Mouse (Mus musculus): ENCODE measurements around the gene Tesc.

The Tesc gene

DNA sequence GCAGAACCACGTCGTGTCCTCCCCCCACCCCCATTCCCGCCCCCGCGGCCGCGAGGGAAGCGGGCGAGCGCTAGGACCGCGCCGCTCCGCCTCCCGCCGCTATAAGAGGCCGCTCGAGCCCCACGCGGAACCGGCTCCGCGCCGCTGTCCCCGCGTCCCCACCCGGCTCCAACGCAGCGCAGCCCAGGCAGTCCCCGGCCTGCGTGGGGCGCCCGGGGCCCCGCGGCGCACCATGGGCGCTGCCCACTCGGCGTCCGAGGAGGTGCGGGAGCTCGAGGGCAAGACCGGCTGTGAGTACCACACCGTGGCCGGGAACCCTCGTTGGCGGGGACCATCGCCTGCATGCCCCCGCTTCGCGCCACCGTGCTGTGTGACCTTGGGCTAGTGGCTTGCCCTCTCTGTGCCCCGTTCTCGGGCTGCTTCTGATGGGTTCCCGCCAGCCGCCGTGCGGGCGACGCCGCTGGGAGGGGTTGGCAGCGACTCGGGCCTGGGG lies at the start of gene Tesc:
Tesc (plus strand) TSS at position 46 of the 493 bp plus-strand sequence.
- peak; percentile 56 for DNase-seq (ENCODE audit: low spot score)

DNA sequence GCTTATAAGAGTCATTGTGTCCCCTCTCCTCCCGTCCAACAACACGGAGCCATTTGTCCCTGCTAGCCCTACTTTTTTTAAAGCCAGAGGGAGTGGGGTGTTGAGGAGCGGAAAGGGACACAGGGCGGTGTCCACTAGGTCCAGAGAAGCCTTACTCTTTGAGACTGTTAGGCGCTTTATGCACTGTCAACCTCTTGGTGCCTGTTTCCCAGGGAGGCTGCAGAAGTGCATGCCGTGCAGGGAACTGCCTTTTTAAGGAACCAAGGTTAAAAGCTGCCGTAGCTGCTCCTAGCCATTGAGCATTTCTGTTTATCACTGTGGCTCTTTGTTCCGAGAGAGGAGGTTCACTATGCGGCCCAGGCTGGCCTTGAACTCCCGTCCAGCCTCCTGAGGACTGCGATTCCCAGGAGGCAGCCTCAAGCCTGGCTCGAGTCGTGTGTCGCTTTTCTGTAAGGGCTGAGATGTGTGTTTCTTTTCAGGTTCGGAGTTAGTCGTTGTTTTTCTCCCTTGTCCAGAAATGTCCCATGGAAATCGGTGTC lies 49.3 kb upstream of the Tesc start:
- no peak for DNase-seq (ENCODE audit: low spot score)

DNA sequence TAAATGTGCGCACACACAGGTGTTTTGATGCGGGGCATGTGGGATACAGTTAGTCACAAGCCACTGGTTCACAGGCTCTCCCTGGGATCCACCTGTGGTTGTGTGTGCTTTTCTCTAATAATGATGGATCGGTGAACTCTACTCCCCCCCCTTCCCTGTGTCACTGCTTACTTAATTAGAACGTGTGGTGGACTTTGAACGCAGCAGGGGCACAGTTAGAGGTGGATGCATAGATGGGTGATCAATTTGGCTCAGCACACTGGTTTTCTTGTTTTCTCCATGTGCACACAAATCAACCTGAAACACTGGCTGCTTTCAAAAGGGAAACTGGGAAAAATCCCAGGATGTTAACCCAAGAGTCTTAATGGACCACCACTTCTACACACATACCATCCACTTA lies 48.5 kb upstream of the Tesc start:
- no peak for DNase-seq (ENCODE audit: low spot score)

DNA sequence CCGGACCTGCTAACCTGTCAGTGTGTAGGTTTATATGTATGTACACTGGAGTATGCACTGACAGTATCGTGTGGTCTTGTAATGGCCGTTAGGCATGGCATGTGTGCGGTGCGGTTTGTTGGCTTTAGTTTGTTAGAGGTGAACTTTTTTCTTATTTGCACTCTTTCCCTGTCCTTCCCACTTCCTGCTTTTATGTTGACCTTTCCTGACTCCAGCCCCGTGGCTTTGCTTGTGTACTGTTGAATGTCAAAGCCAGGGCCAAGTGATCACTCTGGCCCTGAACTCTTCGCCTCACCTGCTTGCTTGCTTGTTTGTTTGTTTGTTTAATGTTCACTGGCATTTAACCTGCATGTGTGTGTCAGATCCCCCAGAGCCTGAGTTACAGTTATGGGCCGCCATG lies 46.6 kb upstream of the Tesc start:
- DNase-seq (ENCODE audit: low spot score): no peak

DNA sequence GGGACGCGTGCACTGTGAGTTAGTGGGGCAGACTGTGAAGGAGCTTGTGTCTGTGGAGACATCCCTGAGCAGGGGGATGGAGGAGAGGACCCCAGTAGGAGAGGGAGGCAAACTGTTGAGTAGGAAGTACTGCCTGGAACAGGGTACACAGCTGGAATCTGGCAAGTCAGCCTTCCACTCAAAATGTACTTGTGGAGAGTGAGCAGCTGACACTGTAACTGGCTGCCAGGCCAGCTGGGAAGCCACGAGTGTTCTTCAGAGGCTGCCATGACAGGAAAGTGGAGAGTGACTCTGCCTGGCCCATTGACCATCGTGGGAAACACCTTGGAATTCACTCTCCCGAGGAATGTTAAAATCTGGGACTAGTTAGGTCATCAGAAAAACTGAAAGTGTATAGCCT lies 45.6 kb upstream of the Tesc start:
- no peak for DNase-seq (ENCODE audit: low spot score)

DNA sequence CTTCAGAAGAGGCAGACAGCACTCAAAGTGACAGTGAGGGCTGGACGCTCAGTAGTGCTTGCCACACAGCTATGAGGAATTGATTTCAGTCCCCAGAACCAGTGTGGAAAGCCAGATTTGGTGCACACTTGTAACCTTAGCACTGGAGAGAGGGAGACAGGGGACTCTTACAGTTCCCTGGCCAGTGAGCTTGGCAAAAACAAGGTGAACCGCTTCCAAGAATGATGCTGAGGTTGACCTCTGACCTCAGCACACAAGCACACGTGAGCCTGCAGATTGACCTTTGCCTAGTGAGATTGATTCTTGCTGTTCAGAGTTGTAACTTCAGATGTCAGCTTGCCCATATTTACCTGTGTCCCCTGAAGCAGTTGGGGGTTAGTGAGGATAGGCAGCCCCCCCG lies 41.2 kb upstream of the Tesc start:
- DNase-seq (ENCODE audit: low spot score): no peak

DNA sequence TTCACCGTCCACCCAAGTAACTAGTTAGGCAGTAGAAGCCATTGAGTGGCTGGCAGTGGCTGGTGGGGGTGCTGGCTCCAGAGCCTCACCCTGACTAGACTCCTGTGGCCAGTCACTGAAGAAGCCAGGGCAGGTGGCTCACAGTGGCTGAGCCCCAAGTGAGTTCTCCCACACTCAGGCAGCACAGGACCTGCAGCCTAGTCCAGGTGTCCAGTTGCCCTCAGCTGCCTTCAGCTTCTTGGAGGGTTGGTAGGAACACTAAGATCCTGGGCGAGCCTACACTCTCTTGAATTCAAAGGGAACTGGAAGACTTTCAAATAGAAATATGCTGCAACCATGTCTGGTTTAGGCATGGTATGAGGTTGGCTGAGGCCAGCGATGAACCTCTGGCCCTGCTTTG lies 39.7 kb upstream of the Tesc start:
- DNase-seq (ENCODE audit: low spot score): no peak

DNA sequence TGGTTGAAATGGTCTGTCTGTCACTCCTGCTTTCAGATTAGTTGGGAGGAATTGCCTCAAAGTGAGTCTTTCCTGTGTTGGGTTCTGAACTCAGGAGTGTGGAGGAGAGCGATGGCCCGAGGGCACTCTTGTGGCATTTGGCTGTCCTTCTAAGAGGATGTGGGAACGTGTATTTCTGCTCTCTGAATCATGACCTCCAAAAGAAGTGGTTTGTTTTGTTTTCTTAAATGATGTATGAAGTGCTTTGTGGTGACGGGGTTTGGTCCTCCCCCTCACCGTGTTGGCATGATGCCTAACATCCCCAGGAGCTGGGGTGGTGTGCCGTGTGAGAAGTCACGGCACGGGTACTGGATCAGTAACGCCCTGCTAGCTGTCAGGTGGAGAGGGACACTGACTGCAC lies 39.2 kb upstream of the Tesc start:
- peak; percentile 59 for DNase-seq (ENCODE audit: low spot score)

DNA sequence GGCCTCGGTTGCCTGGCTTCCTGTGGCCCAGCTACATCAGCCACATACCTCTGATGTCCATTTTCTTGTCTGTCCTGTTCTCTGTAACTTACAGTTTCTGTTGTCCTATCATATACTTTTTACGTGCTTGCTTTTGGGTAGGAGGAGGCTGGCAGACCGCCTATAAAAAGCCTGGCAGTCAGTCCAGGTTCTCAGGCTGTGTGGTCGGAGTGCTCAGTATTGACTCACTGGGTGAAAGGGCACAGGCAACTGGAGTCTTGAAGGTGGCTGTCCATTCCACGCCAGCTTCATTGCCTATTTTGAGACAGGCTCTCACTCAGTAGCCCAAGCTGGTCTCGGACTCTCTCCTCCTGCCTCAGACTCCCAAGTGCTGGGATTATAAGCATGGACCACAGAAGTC lies 37.8 kb upstream of the Tesc start:
- no peak for DNase-seq (ENCODE audit: low spot score)

DNA sequence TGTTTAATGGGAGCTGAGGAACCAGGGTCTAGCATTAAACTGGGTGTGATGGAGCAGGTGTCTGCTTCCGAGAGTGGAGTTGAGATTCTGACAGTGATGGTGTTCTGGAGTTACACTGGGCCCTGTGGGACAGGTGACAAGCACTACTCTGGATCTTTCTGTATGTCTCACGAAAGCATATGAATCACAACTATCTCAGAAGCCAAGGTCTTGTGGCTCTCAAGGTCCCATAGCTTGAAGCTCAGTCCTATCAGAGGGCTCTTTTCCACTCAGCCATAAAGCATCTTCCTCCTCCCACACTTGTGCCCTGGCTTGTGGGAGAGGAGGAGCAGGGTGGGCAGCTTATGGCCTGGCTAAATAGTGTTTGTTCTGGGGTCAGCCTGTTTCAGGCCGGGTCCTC lies 36.6 kb upstream of the Tesc start:
- DNase-seq (ENCODE audit: low spot score): no peak

DNA sequence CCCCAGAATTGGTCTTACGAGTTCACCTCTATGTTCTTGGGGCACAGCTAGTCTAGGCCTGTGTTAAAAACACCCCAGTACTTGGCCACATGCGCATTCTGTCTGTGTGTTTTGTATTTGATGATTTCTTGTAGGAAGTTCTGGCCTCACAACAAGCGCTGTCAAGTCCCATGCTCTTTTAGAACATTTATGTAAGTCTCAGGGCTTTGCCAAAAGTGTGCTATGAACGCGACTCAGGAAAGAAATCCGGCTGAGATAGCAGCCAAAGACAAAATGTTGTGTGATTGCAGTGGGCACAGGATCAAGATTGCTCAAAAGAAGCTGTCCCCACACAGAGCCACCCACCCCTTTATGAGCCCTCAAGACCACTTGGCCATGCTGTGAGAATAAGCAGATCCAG lies 34.0 kb upstream of the Tesc start:
- no peak for DNase-seq (ENCODE audit: low spot score)

DNA sequence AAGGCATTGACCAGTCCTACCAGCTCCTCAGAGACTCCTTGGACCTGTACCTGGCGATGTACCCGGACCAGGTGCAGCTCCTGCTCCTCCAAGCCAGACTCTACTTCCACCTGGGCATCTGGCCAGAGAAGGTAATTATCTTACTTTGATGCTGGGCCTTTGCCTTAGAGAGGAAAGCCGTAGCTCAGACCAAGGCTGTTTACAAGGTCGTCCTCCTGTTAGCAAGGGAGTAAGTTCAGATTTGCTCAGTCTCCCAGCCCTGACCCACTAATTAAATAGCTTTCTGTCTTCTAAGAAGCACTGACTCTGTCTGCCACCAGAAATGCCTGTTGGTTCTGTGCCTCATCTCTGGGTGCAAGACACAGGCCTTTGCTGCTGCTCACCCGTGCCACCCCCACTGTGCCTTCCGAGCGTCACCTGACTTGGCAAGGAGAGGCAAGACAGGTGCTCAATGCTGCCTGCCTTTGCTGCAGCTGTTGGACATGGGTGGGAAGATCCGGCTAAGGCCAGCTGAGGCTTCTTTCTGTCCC lies 32.1 kb upstream of the Tesc start:
- DNase-seq (ENCODE audit: low spot score): no peak

DNA sequence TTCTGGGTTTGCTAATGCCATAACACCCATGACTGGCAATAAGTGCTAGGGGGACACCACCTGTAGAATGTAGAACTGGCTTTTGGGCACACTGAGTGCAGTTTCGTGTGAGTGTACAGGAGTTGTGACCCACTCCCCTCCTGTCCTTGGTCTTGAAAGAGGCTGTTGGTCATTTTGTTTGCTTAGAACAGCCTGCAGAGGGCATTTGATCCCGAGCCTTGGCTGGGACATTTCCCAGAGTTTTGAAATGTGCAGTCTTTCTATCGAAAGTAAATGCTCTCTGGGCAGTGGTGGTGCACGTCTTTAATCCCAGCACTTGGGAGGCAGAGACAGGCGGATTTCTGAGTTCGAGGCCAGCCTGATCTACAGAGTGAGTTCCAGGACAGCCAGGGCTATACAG lies 31.6 kb upstream of the Tesc start:
- DNase-seq (ENCODE audit: low spot score): no peak

DNA sequence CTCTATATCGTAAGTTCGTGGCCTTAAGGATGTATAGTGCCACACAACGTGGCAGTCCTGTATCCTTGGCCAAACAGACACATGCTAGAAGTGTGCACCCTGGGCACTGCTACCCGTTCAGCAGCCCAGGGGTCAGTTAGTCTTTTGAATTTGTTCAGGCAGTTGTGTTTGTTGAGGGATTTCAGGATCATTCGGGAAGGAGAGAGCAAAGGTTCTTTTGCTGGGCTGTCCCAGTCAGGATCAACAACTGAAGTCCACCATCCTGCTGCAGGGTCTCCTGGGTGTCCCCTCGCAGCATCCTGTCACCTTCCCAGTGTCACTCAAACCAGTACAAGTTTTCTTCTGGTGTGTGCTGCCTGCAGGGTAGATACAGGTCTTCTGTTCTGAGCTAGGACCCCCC lies 31.0 kb upstream of the Tesc start:
- no peak for DNase-seq (ENCODE audit: low spot score)

DNA sequence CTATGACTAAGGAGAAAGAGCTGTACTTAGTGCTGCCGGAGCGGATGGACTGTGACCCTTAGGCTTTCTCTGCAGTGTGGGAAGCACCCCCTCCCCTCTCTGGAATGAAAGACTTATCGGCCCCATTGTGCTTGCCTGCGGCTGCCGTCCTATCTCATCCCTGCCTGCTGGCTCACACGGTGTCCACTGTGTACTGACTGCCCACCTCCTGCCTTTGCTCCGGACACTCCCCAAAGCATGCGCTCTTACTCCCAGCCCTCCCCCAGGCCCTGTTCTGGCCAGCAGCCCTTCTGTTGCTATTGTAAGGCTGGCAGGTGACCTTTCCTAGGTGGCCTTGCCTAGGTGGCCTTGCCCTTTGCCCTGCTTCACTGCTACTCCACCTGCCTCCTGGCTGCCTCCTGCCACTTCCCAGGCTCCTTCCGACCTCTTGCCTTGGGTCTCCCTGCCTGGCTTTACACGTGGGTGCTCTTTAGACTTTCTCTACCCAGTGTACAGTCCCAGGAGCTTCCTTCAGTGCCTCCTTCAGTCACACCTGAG lies 30.0 kb upstream of the Tesc start:
- peak; percentile 65 for DNase-seq (ENCODE audit: low spot score)

DNA sequence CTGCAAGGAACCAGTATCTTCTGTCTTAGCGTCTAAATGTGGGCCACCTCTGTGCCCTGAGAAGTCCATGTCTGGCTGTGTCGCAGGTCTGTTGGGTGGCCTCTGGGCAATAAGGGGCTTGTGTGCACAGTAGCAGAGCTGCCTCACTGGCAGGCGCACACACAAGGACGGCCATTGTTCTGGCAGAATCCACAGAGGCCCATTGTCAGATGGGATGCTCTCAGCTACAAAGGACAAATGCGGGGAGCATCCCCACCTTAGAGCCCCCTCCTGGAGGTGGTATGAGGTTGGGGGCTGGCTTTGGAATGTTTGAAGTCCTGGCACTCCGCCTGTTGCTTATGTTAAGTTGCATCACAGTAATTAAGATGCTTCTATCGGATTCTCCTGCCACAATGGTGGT lies 28.5 kb upstream of the Tesc start:
- no peak for DNase-seq (ENCODE audit: low spot score)

DNA sequence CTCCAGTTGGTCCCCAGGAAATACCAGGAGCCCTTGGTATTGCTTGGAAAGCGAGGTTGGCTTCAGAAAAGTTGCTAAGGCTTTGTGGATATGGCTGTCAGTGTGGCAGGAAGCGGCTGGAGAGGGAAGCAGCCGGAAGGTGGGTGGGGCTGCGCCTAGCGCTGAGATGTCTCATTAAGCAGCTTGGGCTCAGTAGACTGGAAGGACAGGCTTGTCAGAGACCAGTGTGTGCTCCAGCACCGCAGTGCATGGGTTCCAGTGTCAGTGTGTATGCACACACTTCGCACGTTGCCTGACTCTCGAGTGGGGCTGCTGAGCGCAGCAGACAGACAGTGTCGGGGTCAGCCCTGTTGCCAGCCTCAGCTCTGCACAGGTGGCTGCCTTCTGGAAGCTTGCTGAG lies 28.0 kb upstream of the Tesc start:
- DNase-seq (ENCODE audit: low spot score): no peak

DNA sequence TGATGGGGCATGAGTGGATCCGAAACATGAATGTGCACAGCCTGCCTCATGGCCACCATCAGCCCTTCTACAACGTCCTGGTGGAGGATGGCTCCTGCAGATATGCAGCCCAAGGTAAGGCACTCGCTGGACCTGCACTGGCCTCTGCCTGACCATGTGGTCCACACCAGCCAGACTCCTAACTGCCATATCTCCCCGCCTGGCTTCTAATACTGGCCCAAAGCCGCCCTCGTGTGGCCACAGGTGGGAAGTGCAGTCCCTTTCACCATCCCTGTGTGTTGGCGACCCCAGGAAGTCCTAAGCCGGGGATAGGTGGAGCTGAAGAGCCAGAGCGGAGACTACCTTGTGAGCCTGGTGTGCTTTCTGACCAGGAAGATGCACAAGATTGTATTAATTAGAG lies 25.5 kb upstream of the Tesc start:
- DNase-seq (ENCODE audit: low spot score): peak; percentile 86

DNA sequence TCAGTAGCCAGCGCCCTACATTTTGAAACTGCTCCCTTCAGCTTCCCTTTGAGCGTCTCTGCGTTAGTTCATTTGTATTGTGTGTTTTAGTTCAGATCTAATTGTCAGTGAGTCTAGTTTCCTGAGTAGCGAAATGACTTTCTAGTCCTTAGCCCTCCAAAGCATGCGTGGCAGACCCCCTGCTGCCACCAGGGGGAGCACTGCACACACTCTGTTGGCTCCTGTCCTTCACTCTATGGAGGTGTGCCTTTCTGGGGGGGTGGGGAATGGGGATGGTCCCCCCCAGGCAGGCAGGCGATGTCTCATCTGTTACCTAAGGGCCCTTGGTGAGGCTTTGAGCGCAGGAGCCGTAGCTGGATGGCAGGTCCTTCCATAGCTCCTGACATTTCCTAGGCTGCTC lies 22.9 kb upstream of the Tesc start:
- DNase-seq (ENCODE audit: low spot score): peak; percentile 85

DNA sequence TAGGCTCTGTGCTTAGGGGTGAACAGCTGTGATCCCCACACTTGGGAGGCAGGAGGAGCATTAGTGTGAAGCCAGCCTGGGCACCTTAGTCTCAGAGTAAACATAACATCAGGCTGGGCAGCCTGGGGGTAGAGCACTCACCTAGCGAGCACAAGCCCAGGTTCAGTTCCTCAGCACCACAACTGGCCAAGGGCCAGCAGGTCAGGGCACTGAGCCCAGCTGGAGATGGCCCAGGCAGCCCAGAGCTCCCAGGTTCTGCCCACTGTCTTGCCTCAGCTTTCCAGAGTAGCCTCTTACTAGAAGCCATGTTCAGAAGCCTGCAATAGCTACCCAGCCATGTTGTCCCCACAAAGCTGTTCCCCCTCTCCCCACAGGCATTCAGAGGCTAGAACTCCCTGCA lies 21.8 kb upstream of the Tesc start:
- DNase-seq (ENCODE audit: low spot score): no peak

DNA sequence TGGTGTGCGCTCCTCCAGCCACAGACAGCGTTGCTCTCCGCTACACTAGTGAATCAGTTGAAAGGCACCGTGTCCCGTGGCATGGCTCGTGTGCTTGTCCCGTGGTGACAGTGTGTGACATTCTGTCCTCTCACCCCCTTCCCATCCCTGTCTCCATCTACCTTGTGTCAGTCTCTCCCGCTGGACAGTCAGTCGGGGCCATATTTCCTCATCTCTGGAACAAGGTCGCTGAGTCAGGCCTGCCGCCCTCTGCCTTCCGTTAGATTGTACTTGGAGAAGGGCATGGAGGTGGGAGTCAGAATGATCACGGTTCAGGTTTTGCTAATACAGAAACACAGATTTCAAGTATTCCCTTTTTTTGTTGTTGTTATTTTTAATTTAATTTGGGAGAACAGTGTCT lies 19.2 kb upstream of the Tesc start:
- DNase-seq (ENCODE audit: low spot score): no peak

DNA sequence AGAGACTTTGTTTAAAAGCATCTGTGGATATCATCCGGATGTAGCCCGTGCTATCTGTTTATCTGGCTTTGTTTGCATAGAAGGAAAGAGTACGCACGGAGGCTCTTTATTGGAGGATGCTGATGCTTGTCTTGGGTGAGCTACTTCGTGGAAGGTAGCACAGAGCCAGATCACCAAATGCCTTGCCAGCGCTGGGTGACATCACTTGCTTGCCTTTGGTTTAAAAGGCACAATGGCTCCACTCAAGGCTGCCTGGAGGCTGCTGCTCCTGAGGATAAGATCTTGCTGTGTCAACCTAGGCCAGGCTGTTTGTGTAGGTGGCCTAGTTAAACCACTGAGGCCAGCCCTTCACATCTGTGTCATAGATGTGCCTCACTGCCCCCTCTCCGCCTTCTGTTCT lies 16.7 kb upstream of the Tesc start:
- DNase-seq (ENCODE audit: low spot score): no peak

DNA sequence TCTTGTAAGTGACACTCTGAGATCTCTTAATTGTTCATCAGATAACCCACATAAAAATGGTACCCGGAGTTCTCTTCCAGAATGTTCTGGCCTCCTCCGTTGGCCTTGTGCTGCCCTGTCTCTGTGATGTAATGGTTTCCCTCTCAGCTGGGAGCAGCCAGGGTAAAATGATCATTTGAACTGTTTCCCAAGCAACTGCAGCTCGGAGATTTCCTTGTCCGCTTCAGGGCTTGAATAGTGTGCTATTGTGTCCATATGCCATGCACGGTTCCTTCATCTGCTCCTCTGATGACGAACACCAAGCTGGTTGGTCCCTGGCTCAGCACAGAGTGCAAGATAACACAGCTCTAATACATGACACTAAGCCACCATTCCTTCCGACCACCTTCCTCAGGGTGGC lies 15.7 kb upstream of the Tesc start:
- DNase-seq (ENCODE audit: low spot score): no peak

DNA sequence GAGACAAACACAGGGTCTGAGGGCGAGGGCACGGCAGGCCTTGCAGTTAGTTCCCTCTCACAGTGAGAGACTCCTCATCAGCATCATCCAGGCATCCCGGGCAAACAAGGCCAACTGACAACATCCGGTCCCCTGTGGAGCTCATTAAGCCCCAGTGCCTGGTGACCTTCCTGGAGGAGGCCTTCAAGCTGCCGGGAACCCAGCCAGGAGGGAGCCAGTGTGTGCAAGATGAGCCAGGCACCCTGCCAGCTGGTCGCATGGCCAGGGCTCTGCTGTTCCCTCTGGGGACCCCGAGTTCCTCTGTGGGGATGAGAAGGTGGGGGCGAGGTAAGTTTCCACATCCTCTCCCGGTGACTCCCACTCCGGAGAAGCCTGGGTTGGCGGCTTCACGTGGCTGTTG lies 12.5 kb upstream of the Tesc start:
- peak; percentile 89 for DNase-seq (ENCODE audit: low spot score)
